Mouse (Mus musculus) megakaryocyte-erythroid progenitor cell, adult 5-6 weeks (primary cell): ENCODE data around the gene Susd1. TPM values are rescaled to one million over a fixed set of nuclear protein-coding genes. Genes with fewer than 3 reads are reported as not detected.
A peak's percentile ranks its signal among the peaks of the same experiment; 100 is the strongest.

ENCODE experiments used
- ATAC-seq: replicated peaks from 2 replicates; pipeline ENCODE4 v1.8.0; 2016; ENCODE audit warnings: mild to moderate bottlenecking, inconsistent platforms; ENCODE audit not compliant: severe bottlenecking, poor library complexity, low FRiP score, low TSS enrichment
- total RNA-seq, 2 experiments: library from RNA; stranded (forward) in 1 of 2; stranded (reverse) in 1 of 2; fragments of 200-1000, 215-1000 nt in 1 of 2; fragments of >200 nt in 1 of 2; fragmentation: Nextera tagmentation in 1 of 2; gene quantifications; 2 replicates each; pipeline ENCODE4 v1.2.3; 2014 to 2017

Gene Susd1
- total RNA-seq, 2 experiments from 2014 or later: 55.2 to 91.5 TPM

- ATAC-seq: peak; percentile 55; the same call in 1 of the 2 replicates
Observed at GRCm38 (mm10) chr4:59330961-59331604, 107.3 kb downstream of the Susd1 start.

- ATAC-seq: no peak
Observed at GRCm38 (mm10) chr4:59329461-59330304, 108.8 kb downstream of the Susd1 start.

GRCm38 (mm10) chr4:59328821-59329220 is 109.6 kb downstream of the Susd1 start:
- no peak for ATAC-seq

GRCm38 (mm10) chr4:59327986-59328385 is 110.4 kb downstream of the Susd1 start:
- no peak for ATAC-seq

GRCm38 (mm10) chr4:59326031-59326760 is 112.2 kb downstream of the Susd1 start:
- no peak for ATAC-seq

- peak; percentile 87 for ATAC-seq
Observed at GRCm38 (mm10) chr4:59324317-59324716, 114.1 kb downstream of the Susd1 start.

GRCm38 (mm10) chr4:59323231-59323651 is 115.2 kb downstream of the Susd1 start:
- 0 out of 2 replicates have a peak, but pooled peaks have one; percentile 29 for ATAC-seq

- no peak for ATAC-seq
Observed at GRCm38 (mm10) chr4:59322733-59323132, 115.7 kb downstream of the Susd1 start.

- ATAC-seq: no peak
Observed at GRCm38 (mm10) chr4:59322056-59322455, 116.4 kb downstream of the Susd1 start.

GRCm38 (mm10) chr4:59321181-59322008 is 117.0 kb downstream of the Susd1 start:
- ATAC-seq: no peak

- ATAC-seq: no peak
Observed at GRCm38 (mm10) chr4:59319136-59319941, 119.1 kb downstream of the Susd1 start.

- no peak for ATAC-seq
Observed at GRCm38 (mm10) chr4:59318602-59319001, 119.8 kb downstream of the Susd1 start.

GRCm38 (mm10) chr4:59315553-59316405 is 122.7 kb downstream of the Susd1 start:
- ATAC-seq: no peak

- ATAC-seq: no peak
Observed at GRCm38 (mm10) chr4:59314939-59315552, 123.4 kb downstream of the Susd1 start.

GRCm38 (mm10) chr4:59312945-59313344 is 125.5 kb downstream of the Susd1 start:
- ATAC-seq: no peak

GRCm38 (mm10) chr4:59310590-59310989 is 127.8 kb downstream of the Susd1 start:
- no peak for ATAC-seq
